Mouse (Mus musculus): Measurements from ENCODE around the gene Ly86. TPM values are rescaled to one million over a fixed set of nuclear protein-coding genes. Genes with fewer than 3 reads are reported as not detected.

Gene Ly86
- total and polyA plus RNA-seq, 3 experiments = 172 to 427 (median 290) TPM

DNA sequence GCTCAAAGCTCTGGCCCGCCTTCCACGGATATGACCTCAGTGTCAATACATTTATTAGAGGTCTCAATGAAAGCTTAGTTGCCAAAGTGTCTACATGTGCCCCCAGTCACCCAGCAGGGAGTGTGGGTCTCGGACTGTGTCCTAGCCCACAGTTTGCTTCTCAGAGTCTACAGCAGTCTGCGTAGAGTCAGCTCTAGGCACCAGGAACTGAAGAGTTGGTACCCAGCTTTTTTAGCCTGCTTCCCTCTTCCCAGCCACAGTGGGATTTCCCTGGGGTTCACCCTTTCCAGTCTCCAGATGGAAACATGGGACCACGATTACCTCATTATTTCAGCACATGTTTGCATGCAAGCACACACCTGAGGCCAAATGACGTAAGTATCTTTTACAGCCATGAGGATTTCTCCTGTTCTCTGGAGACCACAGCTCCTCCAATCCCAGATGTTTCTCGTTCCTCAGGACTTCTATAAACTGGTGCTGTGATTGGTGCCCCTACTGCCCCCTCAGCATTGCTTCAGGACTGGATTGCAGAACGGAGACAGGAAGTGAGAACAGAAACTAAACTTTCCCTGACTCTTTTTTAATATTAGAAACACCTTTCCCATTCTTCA lies 84.8 kb downstream of the Ly86 start:
- H3K36me3 ChIP-seq (replicated peaks in 1 of 2; ENCODE audit: control insufficient read depth in 1 of 2, insufficient read depth in 1 of 2, low read length in 1 of 2) = no peaks in the 10 kb centered on the region

DNA sequence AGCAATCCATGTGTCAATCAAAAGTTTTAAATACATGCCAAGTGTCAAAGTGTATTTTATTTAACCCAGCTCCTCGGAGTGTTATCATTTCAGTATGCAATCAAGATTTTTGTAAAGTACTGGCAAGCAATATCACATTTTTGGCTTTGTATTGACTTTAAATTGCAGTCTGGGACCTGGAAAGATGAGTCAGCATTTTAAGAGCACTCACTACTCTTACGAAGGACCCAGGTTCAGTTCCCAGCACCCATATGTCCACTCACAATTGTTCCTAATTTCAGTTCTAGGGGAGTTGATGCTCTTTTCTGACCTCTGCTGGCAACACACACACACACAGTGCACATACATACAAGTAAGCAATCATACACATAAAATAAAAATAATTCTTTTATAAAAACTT lies 86.7 kb downstream of the Ly86 start:
- H3K27me3 ChIP-seq (replicated peaks) = no peaks in the 10 kb centered on the region
- in situ Hi-C loops (cut with MboI; ENCODE audit: low pct_ligation_motif_present, low pct_unique_long_range_greater_than_20kb, low sequenced_read_pairs) = no loop called here
- no peaks in the 10 kb centered on the region for H3K9me3 ChIP-seq (replicated peaks; ENCODE audit: low read length)
- no peak overlapping the region for H3K27ac ChIP-seq (ENCODE audit: insufficient read depth, low read depth)
- TF ChIP-seq SIN3A (IDR thresholded peaks at IDR 0.05; ENCODE audit: low read length) (no peak), MAFK (IDR thresholded peaks at IDR 0.05; ENCODE audit: insufficient replicate concordance, low read length) (peak; percentile 80)
- no peaks in the 10 kb centered on the region for H3K79me2 ChIP-seq (replicated peaks; ENCODE audit: control insufficient read depth, extremely low read depth, insufficient read depth, poor library complexity, severe bottlenecking)
- no peak for DNase-seq (ENCODE audit: extremely low read depth)
- no peak overlapping the region for H3K4me2 ChIP-seq (ENCODE audit: insufficient read depth, low read depth, poor library complexity, severe bottlenecking)
- dilution Hi-C loops (cut with MboI; ENCODE audit: extremely low pct_ligation_motif_present, extremely low pct_unique_long_range_greater_than_20kb, low sequenced_read_pairs) = no loop called here
- no peak overlapping the region for H3K4me3 ChIP-seq (replicated peaks in 1 of 3; ENCODE audit: low read depth in 2 of 3, low read length in 2 of 3, poor library complexity in 1 of 3)
- H3K36me3 ChIP-seq (replicated peaks in 1 of 2; ENCODE audit: control insufficient read depth in 1 of 2, insufficient read depth in 1 of 2, low read length in 1 of 2) = no peaks in the 10 kb centered on the region
- H3K9ac ChIP-seq (ENCODE audit: insufficient read depth, low read depth) = no peak overlapping the region
- peaks cover 8 to 26% of the 10 kb centered on the region in 2 experiments; a peak in 3 of 4 replicates for H3K4me1 ChIP-seq (ENCODE audit: control insufficient read depth in 1 of 2, insufficient read depth in 2 of 2)

More for the DNA sequence above, 84.8 kb downstream of the Ly86 start:
- Histone ChIP-seq H3K27ac (ENCODE audit: insufficient read depth, low read depth) (no peak overlapping the region), H3K4me3 (replicated peaks in 1 of 3; ENCODE audit: low read depth in 2 of 3, low read length in 2 of 3, poor library complexity in 1 of 3) (no peak overlapping the region), H3K9ac (ENCODE audit: insufficient read depth, low read depth) (no peak overlapping the region), H3K4me2 (ENCODE audit: insufficient read depth, low read depth, poor library complexity, severe bottlenecking) (no peak overlapping the region), H3K4me1 (ENCODE audit: control insufficient read depth in 1 of 2, insufficient read depth in 2 of 2) (peaks cover 8 to 18% of the 10 kb centered on the region in 2 experiments; a peak in 3 of 4 replicates), H3K79me2 (replicated peaks; ENCODE audit: control insufficient read depth, extremely low read depth, insufficient read depth, poor library complexity, severe bottlenecking) (no peaks in the 10 kb centered on the region), H3K9me3 (replicated peaks; ENCODE audit: low read length) (no peaks in the 10 kb centered on the region), H3K27me3 (replicated peaks) (no peaks in the 10 kb centered on the region)
- in situ Hi-C loops (cut with MboI; ENCODE audit: low pct_ligation_motif_present, low pct_unique_long_range_greater_than_20kb, low sequenced_read_pairs) (no loop called here), dilution Hi-C loops (cut with MboI; ENCODE audit: extremely low pct_ligation_motif_present, extremely low pct_unique_long_range_greater_than_20kb, low sequenced_read_pairs) (no loop called here)
- no peak for DNase-seq (ENCODE audit: extremely low read depth)
- no peak for TF ChIP-seq GABPA (IDR thresholded peaks at IDR 0.05; ENCODE audit: insufficient replicate concordance, low read depth, low read length)
- TF ChIP-seq CHD2 (IDR thresholded peaks at IDR 0.05; ENCODE audit: low read length) = no peak
- TF ChIP-seq POLR2AphosphoS2 (IDR thresholded peaks at IDR 0.05; ENCODE audit: low read depth, low read length) = no peak
- TF ChIP-seq MAZ (IDR thresholded peaks at IDR 0.05; ENCODE audit: low read depth, low read length) = no peak
- TF ChIP-seq NELFE (IDR thresholded peaks at IDR 0.05; ENCODE audit: low read depth, low read length) = no peak
- TF ChIP-seq JUN (IDR thresholded peaks at IDR 0.05; ENCODE audit: insufficient read depth, low read depth, low read length) = no peak
- no peak for TF ChIP-seq USF1 (IDR thresholded peaks at IDR 0.05; ENCODE audit: low read depth, low read length)
- TF ChIP-seq RAD21 (IDR thresholded peaks at IDR 0.05; ENCODE audit: low read depth, low read length) = no peak
- no peak for TF ChIP-seq RCOR1 (conservative IDR thresholded peaks at IDR 0.05; ENCODE audit: low read depth, low read length)
- no peak for TF ChIP-seq CHD1 (IDR thresholded peaks at IDR 0.05; ENCODE audit: low read depth, low read length)
- TF ChIP-seq ZC3H11A (IDR thresholded peaks at IDR 0.05; ENCODE audit: low read depth, low read length) = no peak
- no peak for TF ChIP-seq ZNF384 (IDR thresholded peaks at IDR 0.05; ENCODE audit: low read depth, low read length)
- no peak for TF ChIP-seq SIN3A (IDR thresholded peaks at IDR 0.05; ENCODE audit: low read length)
- no peak for TF ChIP-seq ELF1 (IDR thresholded peaks at IDR 0.05; ENCODE audit: low read depth, low read length)
